Mouse (Mus musculus): Measurements from ENCODE around the gene Ddt. TPM values are rescaled to one million over a fixed set of nuclear protein-coding genes. Genes with fewer than 3 reads are reported as not detected.

Ddt gene
- total RNA-seq (2021), result 142 and 159 TPM in 2 replicates
- long read RNA-seq, transcript Ddt-201 (3 exons, 649 nt), result major isoform, 152 of 173 reads
- long read RNA-seq, partial matches to known transcripts, result 0 of 173 reads
- long read RNA-seq, other reads (novel, unspliced or antisense), result 19 of 173 reads

DNA sequence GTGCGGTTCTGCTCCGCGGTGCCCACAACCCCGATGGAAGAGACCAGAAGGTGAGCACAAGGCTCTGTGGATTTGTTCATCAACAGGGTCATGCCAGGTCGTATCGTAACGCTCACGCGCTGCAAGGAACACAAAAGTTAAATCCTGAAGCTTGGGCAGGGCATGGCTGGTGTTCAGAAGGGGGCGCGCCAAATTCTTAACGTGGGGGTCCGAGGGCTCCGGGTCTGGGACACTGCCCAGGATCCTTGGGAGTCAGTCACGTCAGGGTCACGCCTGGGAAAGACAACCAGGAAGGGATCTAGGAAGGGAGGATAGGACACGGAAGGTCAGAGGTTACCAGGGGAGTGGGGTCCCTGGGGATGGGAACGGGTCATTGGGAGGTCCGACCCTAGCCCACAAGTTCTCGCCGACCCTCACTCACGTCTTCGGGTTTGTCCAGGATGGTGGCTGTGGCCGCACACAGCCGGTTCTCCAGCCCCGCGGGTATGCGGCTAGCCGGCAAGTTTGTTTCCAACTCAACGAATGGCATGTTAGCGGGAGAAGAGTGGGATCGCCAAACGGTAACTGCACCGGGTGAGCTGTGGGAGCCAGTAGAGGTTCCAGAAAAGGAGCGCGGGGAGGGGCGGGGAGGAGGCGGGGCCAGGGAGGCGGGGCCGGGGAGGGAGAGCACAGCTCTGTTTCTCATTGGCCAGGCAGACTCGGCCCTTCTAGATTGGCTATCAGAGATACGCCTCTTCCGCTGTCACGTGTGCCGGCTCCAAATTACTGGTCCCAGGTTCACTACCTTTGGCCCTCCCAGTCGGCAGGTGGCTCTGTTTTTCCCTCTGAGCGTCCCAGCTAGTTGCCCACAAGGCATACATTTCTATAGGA lies at the start of gene Ddt:
Gene Ddt (minus strand): TSS at position 620 of the 870 bp plus-strand sequence.
- peak; percentile 87 for DNase-seq

DNA sequence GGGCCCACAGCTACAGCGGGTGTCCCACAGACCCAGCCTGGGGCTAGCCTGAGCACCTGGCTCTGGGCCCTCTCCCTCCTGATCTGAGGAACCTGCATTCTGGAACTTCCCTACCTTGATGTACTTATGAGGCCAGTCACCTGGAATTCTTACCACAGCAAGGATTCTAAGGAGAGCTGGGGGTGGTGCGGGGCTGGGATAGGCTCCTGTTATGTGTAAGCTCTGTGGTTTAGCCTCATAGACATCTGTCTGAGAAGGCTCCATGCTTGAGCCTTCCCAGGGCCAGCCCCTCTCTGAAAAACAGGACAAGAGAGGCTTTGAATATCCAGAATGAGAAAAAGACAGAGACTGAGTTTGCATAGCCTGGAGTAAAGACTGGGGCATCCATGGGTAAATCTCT lies 49.2 kb upstream of the Ddt start, which contains the start of gene Gstt4:
Gene Gstt4 (minus strand): TSS at position 101 of the 400 bp plus-strand sequence.
- DNase-seq, result no peak

DNA sequence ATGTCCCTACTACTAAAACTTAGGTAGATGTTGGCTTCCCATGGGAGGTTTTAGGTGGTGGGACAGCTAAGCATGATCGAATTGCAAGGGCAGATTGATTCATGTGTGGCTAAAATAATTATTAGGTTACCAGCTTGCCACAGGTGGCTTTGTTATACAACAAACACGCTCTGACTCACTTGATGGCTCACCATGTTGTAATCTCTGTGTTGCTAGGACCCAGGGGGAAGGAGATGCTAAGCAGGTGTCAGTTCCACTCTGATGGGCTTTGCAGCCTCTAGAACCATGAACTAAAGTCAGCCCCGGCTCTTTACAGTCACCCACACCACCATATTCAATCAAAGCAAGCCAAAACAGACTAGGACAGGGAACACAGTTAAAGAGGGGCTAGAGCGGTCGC lies 46.7 kb upstream of the Ddt start:
- DNase-seq, result no peak

DNA sequence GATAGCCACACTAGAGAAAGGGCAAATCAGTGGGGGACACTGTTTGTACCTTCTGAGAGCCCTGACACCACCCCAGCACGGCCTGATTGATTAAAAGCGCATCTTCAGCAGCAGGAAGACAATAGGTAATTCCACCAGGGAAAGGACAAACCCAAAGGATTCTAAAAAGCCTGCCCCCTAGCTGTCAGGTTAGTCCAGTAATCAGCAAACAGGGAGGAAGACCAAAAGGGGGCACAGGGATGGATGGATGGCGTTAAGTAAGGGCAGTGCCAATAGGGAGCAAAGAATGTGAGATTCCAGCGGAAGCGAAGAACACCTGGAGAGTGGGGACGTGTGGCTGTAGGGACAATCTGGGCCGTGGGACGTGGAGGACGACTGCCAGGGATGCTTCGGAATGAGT lies 45.4 kb upstream of the Ddt start:
- no peak for DNase-seq

DNA sequence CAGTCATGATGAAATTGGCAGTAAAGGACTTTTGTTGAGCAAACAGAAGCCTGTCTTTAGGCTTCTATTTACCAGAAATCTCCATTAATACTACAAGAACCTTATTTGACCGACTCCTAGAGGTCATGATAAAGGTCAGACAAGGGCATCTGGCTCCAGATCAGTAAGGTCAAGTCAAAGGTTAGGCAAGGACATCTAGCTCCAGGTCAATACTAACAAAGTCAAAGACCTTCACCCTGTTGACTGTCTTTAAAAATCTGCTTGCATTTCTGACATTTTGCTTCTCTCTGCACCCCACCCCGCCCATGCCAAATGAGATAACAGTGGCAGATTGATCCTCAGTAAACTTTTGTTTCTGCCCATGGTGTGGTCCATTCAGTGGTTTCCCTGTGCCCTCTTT lies 31.0 kb upstream of the Ddt start:
- no peak for DNase-seq

DNA sequence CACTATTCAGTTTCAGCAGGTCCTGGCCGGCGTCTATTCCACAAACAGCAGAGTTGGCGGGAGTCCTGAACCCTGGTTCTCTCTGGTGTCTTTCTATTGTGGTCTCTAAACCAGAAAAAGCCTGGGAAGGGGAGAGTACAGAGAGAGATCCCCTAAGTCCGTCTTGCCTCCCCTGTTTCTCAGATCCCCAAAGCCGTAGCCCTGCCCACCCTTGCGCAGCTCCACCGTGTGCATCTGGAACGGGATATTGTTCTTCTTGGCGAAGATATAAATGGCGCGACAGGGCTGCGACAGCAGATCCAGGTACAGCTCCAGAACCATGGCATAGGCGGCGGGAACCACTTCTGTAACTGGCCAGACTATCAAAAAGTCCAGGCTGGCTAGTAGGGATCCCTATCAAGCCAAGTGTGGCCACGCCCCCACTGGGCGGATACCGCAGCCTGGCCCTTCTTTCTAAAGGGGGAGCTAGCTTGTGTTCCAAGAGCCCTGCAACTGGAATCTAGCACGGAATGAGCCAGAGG lies 25.0 kb upstream of the Ddt start, which contains the start of gene Gstt1:
Gene Gstt1 (minus strand): TSS at position 409 of the 521 bp plus-strand sequence.
- DNase-seq, result peak; percentile 71

DNA sequence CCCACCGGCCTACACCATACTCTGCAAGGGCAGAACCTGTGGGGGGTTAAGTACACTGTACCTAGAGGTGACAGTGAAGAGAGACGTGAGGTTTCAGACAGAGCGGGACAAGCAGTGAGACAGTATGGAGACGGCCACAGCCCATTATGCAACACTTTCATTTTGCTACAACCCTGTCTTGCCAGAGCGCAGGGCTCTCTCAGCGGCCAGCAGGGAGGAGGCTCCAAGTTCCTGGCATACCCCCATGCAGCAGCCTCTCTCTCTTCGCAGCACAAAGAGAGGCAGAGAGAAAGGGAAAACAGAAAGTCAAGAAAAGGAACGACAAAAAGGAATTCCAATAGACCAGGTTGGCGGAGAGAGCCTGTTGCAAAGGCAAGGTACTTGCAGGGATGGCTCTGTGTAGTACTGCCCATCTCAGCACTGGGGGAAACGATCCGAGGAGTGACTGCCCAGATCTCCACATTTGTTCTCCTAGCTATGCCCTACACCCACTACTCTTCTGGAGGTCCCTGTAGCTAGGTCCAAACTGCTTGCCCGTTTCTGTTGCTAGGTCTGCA lies 24.5 kb upstream of the Ddt start:
- DNase-seq, result peak; percentile 55

DNA sequence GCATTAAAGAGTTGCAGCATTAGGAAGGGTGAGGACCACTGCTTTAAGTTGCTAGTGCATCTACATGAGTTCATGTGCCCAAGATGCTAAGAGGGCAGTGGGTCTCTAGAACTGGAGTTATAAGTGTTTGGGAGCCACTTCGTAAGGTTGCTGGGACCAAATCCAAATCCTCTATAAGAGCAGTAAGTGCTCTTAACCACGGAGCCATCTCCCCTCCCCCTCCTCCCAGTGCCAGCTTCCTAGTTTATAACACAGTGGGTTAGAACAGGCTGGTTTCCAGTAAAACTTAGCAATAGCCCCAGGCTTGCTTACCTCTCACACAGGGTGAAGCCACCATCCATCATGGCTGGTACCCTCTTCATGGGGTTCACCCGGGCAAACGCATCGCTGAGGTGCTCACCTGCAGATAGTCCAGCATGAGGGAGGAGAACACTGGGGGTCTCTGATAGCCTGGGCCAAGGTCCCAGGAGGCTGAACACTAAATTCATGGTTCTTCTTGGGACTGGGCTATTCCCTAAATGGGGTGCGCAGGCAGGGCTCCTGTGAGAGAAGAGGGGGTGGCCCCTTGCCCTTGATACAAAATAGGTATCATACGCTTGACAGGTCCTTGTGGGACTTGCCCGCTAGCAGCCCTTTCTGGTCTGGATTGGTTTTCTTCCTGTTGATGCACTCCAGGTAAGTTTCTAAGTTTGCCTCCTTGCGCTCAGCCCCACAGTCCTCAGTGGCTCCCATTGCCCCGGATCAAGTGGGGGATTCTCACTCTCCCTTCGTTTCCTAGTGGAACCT lies 23.7 kb upstream of the Ddt start:
- DNase-seq, result no peak

DNA sequence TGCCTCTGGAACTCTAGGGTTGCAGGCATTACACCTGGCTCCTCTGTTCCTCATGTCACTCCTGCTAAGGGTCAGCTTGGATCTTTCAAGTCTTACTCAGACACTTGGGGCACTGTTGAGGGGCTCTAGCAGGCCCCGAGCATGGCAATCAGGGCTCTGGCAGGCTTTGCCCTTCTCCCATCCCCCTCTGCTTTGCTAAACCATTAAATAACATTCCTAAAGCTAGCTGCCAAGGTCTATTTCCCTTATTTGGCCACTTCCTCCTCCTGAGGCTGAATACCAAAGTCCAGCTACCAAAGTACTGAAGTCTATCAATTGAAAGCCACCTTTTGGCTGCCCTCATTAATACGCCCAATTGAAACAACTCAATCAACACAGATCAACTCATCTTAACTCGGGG lies 21.7 kb upstream of the Ddt start:
- DNase-seq, result no peak

DNA sequence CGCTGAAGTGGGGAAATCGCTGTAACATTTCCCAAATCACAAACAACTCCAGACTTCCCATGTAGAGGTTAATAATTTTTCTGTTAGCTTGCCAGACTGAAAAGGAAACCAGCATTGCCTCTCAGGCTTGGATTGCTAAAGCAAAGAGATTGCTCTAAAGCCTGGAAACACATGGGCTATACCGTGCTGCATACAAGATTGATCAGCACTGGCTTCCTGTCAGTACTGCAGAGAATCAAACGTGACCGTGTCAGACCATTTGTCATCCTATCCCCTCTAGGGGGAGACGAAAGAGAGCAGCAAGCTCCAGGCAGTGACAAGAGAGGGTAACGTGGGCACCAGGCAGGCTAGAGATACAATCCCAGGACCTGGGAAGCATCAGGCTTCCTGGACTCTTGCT lies 17.6 kb upstream of the Ddt start:
- DNase-seq, result no peak

DNA sequence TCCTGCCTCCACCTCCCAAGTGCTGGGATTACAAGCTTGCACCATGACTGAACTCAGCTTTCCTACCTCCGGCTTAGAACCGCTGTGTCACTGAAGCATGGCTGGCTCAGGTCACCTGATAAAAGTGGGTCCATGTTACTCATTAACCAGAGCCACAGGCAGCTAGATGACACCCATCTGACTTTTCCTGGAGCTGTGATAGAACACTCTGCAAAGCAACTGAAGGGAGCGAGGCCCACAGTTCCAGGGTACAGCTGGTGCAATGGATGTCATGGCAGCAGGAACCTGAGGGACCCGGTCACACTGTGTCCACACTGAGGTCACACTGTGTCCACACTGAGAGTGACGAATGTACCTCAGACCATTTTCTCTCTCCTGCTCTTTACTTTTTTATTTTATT lies 16.6 kb upstream of the Ddt start:
- no peak for DNase-seq

DNA sequence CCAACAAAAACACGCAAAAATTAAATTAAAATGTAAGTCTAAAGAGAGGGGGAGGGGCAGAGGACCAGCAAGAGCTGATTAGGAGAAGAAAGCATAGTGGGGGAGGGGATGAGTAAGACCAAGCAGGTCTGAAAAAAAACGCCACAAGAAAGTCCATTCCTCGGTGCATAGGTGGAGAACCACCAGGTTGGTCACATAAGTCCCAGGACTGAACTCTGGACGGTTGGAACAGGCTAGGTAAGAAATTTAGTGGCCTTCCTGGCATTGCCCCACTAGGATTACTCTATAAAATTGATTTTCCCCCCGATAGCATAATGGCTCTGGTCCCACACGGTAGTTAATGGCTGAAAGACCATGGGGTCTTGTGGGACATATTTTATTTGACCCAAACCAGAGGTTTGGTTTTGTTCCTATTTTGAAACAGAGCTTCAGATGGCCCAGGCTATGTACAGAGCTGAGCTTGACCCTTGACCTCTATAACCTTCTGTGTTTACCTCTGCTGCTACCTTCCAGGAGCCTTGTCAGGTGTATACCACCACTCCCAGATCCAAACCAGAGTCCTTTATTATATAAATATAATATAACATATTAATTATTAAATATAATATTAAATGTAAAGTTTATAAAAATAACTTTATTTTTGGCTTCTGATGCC lies 16.0 kb upstream of the Ddt start:
- no peak for DNase-seq

DNA sequence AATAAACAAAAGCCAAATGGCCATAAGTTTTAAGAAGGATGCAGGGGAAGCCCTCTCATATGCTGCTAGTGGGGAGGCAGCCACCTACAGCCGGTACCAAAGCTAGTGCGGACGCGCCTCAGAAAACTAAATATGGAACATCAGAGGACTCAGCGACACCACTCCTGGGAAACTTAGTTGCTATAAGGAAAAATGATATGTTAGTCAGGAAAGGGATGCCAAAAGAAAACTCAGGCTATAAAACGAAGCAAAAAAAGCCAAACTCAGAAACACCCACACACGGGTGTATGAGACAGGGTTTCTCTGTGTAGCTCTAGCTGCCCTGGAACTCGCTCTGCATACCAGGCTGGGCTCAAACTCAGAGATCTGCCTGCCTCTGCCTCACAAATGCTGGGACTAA lies 15.1 kb upstream of the Ddt start:
- no peak for DNase-seq

DNA sequence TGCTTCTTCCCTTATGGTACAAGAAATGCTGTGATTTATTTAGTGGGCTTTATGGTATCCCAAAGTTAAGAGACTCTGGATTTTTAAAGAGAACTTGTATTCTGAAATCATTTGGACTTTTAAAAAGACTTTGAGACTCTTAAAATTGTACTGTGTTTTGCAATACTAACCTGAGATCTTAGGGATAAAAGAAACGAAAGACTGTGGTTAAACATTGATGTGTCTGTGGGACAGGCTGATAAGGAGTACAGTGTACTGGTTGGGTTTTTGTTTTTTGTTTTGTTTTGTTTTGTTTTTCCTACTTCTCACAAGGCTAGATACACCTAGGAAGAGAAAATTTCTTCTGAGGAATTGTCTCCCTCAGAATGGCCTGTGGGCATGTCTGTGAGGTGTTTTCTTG lies 12.2 kb upstream of the Ddt start:
- no peak for DNase-seq

DNA sequence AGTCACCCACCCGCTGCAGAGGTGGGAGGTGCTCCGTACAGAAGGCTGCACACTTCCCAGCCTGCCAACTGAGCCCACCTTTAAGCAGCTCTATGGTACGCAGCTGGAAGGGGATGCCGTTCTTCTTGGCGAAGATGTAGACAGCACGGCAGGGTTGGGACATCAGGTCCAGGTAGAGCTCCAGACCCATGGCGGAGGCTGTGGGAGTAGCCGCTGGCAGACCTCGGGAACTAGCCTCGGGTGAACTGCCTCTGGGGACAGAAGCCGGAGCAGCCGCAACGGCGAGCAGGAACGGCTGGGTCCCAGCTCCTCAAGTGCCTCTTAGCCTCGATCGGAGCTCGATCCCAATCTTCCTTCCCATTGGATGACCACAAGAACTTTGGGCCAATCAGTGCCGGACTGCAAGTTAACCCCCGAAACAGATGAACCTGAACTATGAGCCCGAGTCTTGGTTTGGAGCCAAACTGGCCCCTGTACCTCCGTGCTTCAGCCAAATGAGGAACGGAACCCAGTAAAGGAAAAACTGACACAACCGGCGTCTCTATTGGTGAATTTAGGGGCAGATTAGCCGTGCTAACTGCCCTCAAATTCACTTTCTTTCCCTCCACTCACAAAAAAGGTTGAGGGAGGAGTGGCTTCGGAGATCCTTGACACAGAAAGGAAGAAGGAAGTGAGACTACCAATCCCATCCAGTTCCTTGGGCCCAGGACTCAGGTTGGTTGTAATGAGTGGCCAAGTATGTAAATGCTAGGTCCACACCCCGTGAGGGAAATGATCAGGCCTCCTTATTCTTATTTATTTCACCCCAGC lies 7.8 kb upstream of the Ddt start, which contains the start of the genes Gm20441 and Gstt3:
Gene Gm20441 (minus strand): TSS at position 186 of the 810 bp plus-strand sequence.
Gene Gstt3 (minus strand): TSS at position 646 of the 810 bp plus-strand sequence.
- peak; percentile 69 for DNase-seq

DNA sequence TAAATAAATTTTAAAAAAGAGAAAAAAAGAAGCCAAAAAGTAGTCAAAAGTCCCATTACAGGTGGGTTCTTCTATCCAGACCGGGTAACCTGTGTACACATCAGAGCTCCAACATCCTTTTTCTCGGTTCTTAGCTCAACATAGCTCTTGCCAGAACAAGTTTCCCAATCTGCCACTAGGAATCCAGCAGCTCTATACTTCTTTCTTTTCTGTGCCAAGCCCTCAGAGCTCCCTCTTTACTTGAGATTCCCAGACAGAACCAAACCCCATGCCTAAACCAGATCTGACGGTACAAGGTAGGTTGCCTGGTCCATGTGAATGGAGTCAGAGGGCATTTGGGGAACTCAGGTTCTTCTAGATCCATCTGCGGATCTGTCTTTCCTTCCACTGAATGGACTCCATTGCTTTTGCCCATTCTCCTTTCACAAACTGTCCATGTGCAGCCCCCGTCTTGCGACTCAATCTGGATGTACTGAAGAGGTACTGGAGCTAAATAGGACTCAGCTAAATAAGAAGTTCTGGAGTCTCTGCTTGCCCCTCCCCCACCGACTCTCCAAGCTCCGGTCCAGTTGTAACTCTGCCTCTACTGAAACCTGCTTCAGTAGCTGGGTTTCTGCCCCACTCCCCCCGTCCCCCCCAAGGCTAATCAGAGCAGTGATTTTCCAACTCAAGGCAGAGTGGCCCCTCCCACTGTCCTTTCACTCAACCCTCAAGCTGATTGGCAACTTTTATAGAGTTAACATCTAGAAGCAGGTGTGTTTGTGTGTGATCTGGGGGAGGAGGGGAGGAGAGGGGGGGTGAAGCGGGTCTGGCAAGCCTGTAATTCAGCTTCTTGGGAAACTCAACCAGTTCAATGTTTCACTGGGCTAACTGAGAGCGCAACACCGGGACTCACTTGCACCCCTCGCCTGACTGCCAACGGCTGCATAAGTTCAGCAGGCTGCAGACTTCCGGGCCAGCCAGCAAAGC lies 6.3 kb upstream of the Ddt start:
- no peak for DNase-seq

DNA sequence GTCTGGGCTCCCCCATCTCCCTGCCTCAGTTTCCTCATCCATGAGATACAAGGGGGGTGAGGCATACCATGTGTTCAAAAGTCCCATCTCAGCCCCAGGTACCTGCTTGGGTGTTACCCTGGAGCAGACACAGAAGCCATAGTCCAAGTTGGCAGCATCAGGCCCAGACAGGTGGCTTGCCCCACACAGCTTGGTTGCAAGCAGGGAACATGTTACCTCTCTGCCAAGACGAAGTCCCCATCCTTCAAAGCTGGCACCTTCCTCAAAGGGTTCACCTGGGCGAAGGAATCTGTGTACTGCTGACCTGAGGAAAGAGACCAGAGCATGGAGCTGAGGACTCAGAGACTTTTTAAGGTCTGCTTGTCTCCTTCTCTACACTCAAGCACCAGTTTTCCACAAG lies 4.7 kb upstream of the Ddt start:
- no peak for DNase-seq

DNA sequence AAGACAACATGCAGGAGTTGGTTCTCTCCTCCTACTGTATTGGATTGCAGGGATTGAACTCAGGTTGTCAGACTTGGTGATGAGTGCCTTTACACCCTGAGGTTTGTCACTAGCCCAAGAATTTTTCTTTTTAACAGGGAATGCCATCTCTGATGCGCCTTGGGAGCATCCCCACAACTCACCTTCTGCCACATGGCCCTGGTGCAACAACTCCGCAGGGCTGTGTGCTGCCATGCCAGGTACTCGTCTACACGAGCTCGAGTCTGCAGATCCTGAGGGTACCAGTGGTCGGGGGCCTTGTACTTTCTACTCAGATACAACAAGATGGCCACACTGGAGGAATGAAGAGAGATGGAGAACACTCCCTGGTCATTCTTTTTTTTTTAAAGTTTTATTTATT lies 3.3 kb upstream of the Ddt start:
- DNase-seq, result no peak

DNA sequence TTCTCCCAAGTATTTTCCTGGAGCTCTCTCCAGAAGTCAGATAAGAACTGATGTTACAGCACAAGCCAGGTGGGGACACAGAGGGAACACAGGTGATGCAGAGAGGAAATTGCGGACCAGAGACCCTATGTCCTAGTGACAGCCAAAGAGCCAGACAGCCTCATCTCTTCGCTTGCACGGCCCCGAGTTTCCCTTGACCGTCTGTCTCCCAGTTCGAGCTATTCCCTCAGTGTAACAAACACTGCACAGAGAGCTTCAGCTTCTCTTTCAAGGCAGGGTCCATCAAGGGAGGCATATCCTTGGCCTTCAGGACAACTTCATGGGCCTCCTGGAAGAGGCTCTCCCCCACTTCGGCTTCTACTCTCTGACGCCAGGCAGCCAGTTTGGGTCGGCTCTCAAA lies 1.4 kb upstream of the Ddt start:
- DNase-seq, result no peak

DNA sequence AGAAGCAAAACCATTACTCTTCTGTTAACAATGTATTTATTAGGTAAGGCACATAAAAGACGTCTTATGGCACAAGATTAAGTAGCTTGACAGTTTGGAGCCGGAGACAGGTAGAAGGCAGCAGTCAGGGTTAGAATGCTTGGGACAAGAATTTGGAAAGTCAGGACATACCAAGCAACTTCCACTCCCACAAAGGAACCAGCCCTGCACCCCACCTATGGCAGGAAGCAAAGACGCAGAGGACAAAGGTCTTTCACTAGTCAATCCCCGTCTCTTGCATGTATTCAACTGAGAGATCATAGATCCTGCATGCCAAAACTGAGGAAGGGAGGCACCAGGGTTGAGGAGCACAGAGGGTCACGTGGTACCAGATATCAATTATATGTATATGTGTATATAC lies 888 bp upstream of the Ddt start:
- no peak for DNase-seq

Data from adrenal gland, postnatal 25 days (tissue).